Mouse (Mus musculus): ENCODE measurements at regions not wholly inside any gene's neighbourhood (a gene's known extent, or its start where the extent isn't known, plus 50 kb on each side); places are given as distances from the start of the nearest gene placed in this dataset.

DNA sequence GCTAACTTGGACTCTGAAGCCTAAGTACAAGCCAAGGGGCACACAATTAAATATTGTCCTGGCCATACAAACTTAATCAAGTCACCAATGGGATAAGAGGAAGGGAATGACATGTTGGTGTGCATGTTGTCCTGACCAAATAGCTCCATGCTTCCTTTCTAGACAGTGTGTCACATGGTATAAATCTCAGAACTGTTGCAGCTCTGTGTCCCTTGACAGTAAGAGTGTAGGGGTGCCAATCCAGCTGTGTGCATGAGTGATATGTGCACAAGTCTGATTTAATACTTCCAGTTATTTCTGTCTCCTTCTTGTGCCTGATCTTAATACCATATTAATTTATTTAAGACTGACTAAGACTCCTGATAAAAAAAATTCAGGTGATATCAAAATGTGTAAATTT, 72.8 kb upstream of the Rxfp2 start:
- H3K4me3 ChIP-seq (ENCODE audit: low read depth, low read length) = no peak overlapping the region
- H3K9ac ChIP-seq (replicated peaks; ENCODE audit: low read depth, low read length) = no peak overlapping the region
- no peak overlapping the region for H3K27ac ChIP-seq (ENCODE audit: low read length)
- no peaks in the 10 kb centered on the region for H3K4me1 ChIP-seq (ENCODE audit: control insufficient read depth, insufficient read depth, low read length)
- H3K27me3 ChIP-seq (ENCODE audit: control insufficient read depth, insufficient read depth, low read length) = no peaks in the 10 kb centered on the region
- no peaks in the 10 kb centered on the region for H3K36me3 ChIP-seq (ENCODE audit: control insufficient read depth, insufficient read depth, low read length)
- no peaks in the 10 kb centered on the region for H3K9me3 ChIP-seq (ENCODE audit: control insufficient read depth, low read depth, low read length)
- H3K4me2 ChIP-seq (replicated peaks; ENCODE audit: low read depth, low read length) = no peak overlapping the region
- no peak for ATAC-seq (ENCODE audit: insufficient number of reproducible peaks, insufficient read depth, low FRiP score, low read depth)

DNA sequence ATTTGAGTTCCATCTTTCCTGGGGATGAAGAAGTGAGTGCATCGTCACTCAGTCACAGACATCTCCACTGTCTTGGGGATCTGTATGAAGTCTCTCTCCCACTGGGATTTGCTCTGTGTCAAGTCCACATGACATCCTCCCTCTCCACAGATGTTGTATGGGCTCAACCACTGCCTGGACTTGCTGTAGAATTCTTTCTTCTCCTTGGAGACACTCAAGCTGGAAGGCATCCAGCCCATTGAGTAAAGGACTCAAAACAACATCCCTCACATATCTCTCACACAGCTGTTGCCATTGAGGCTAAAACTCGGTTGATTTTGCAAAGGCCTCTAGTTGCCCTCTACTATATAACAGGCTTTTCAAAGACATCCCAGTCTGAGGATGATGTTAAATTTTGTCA, 71.0 kb upstream of the Rxfp2 start:
- H3K9ac ChIP-seq (replicated peaks; ENCODE audit: low read depth, low read length) = no peak overlapping the region
- no peak overlapping the region for H3K4me3 ChIP-seq (ENCODE audit: low read depth, low read length)
- WGBS = 74% methylated on average over 2 of the region's 2 CpGs
- no peaks in the 10 kb centered on the region for H3K36me3 ChIP-seq (ENCODE audit: control insufficient read depth, insufficient read depth, low read length)
- no peak overlapping the region for H3K4me2 ChIP-seq (replicated peaks; ENCODE audit: low read depth, low read length)
- ATAC-seq (ENCODE audit: insufficient number of reproducible peaks, insufficient read depth, low FRiP score, low read depth) = no peak
- no peaks in the 10 kb centered on the region for H3K4me1 ChIP-seq (ENCODE audit: control insufficient read depth, insufficient read depth, low read length)
- no peaks in the 10 kb centered on the region for H3K27me3 ChIP-seq (ENCODE audit: control insufficient read depth, insufficient read depth, low read length)
- H3K9me3 ChIP-seq (ENCODE audit: control insufficient read depth, low read depth, low read length) = no peaks in the 10 kb centered on the region
- H3K27ac ChIP-seq (ENCODE audit: low read length) = no peak overlapping the region

DNA sequence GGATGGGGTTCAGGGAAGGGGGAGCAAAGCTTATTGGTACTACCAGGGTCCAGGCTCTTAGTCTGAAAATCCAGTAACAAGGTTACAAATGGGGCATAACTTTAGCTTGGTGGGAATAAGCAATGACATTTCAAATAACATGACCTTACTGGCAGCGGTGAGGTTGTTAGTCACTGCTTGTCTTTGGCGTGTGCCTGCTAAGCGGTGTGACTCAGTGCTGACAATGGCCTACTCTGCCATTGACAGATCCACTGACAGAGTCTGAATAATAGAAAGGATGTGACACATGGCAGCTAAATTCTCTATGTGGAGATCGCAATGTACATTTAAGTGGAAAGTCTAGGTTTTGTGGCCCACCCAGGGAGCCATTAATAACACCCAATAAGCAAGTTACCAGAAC, 61.5 kb upstream of the Rxfp2 start:
- Histone ChIP-seq H3K27ac (ENCODE audit: low read length) (no peak overlapping the region), H3K4me3 (ENCODE audit: low read depth, low read length) (no peak overlapping the region), H3K36me3 (ENCODE audit: control insufficient read depth, insufficient read depth, low read length) (no peaks in the 10 kb centered on the region), H3K9ac (replicated peaks; ENCODE audit: low read depth, low read length) (no peak overlapping the region), H3K4me1 (ENCODE audit: control insufficient read depth, insufficient read depth, low read length) (no peaks in the 10 kb centered on the region), H3K27me3 (ENCODE audit: control insufficient read depth, insufficient read depth, low read length) (no peaks in the 10 kb centered on the region), H3K4me2 (replicated peaks; ENCODE audit: low read depth, low read length) (no peak overlapping the region), H3K9me3 (ENCODE audit: control insufficient read depth, low read depth, low read length) (no peaks in the 10 kb centered on the region; the same call in 1 of the 2 replicates)
- 84% methylated on average over 4 of the region's 4 CpGs for WGBS
- ATAC-seq (ENCODE audit: insufficient number of reproducible peaks, insufficient read depth, low FRiP score, low read depth) = no peak

DNA sequence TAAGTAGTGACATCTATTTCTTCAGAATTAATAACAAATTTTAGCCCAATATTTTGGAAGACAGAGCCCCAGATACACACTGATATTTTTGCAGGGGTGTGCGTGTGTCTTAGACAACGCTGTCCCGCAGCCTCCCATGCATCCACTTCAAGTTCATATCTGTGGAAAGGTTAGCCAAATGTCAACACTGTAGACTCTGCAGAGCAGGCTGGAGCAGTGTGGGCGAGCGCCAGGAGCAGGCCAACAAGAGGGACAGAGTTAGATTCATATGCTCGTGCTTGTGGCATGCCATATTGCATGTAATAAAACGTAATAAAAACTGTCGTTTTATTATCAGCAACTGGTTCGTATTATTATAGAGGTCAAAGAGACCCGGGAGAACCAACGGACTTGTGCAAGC, 57.3 kb upstream of the Rxfp2 start:
- H3K9ac ChIP-seq (replicated peaks; ENCODE audit: low read depth, low read length) = no peak overlapping the region
- no peaks in the 10 kb centered on the region for H3K27me3 ChIP-seq (ENCODE audit: control insufficient read depth, insufficient read depth, low read length)
- H3K36me3 ChIP-seq (ENCODE audit: control insufficient read depth, insufficient read depth, low read length) = no peaks in the 10 kb centered on the region
- no peaks in the 10 kb centered on the region; the same call in 1 of the 2 replicates for H3K9me3 ChIP-seq (ENCODE audit: control insufficient read depth, low read depth, low read length)
- H3K4me1 ChIP-seq (ENCODE audit: control insufficient read depth, insufficient read depth, low read length) = no peaks in the 10 kb centered on the region
- H3K27ac ChIP-seq (ENCODE audit: low read length) = no peak overlapping the region
- no peak overlapping the region for H3K4me3 ChIP-seq (ENCODE audit: low read depth, low read length)
- H3K4me2 ChIP-seq (replicated peaks; ENCODE audit: low read depth, low read length) = no peak overlapping the region
- WGBS = 86% methylated on average over 11 of the region's 11 CpGs
- ATAC-seq (ENCODE audit: insufficient number of reproducible peaks, insufficient read depth, low FRiP score, low read depth) = no peak

DNA sequence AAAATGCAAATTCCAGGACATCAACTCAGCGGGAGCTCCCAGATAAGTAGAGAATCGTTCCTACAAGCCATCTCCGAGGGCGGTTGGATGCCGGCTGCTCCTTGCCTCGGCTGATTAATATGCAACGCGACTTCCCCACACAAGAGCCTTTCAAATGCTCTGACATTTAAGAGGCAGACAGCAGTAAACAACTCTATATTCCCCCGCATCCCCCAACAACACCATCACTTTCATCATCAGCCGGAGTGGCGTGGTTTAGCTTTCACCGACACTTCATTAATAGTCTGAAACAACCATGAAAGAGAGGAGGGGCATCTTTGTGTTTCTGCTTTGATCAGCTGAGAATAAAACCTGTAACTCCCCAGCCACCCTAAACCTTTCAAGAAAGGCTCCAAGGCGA, 53.7 kb upstream of the Rxfp2 start:
- Histone ChIP-seq H3K9ac (replicated peaks; ENCODE audit: low read depth, low read length) (no peak overlapping the region), H3K4me1 (ENCODE audit: control insufficient read depth, insufficient read depth, low read length) (no peaks in the 10 kb centered on the region), H3K27ac (ENCODE audit: low read length) (no peak overlapping the region), H3K4me3 (ENCODE audit: low read depth, low read length) (no peak overlapping the region), H3K27me3 (ENCODE audit: control insufficient read depth, insufficient read depth, low read length) (no peaks in the 10 kb centered on the region), H3K4me2 (replicated peaks; ENCODE audit: low read depth, low read length) (no peak overlapping the region), H3K9me3 (ENCODE audit: control insufficient read depth, low read depth, low read length) (no peaks in the 10 kb centered on the region), H3K36me3 (ENCODE audit: control insufficient read depth, insufficient read depth, low read length) (no peaks in the 10 kb centered on the region)
- ATAC-seq (ENCODE audit: insufficient number of reproducible peaks, insufficient read depth, low FRiP score, low read depth) = no peak
- WGBS = 27% methylated on average over 13 of the region's 13 CpGs

All from stomach, embryonic 14.5 days (tissue).